Mouse (Mus musculus) heart, embryonic 12.5 days (tissue): ENCODE results near the gene Wdr95. TPM values are rescaled to one million over a fixed set of nuclear protein-coding genes. Genes with fewer than 3 reads are reported as not detected.

ENCODE experiments used
- ATAC-seq: fragments of 200-750 bp; cut with Nextera tagmentation; 2 replicates; pipeline ENCODE4 v1.8.0; 2017; ENCODE audit warnings: moderate TSS enrichment, moderate library complexity; ENCODE audit not compliant: insufficient number of reproducible peaks, low FRiP score
- H3K27ac ChIP-seq: fragments of 300-500 bp; sonication (generic); 2 replicates; pipeline ENCODE4 v1.5.1; 2016; ENCODE audit warnings: mild to moderate bottlenecking, moderate library complexity; ENCODE audit not compliant: poor library complexity, severe bottlenecking
- H3K27me3 ChIP-seq: fragments of 300-500 bp; sonication (generic); replicated peaks from 2 replicates; pipeline ENCODE4 v1.6.1; 2016; ENCODE audit warnings: mild to moderate bottlenecking, moderate library complexity
- H3K36me3 ChIP-seq: fragments of 300-500 bp; sonication (generic); 2 replicates; pipeline ENCODE4 v1.6.1; 2016; ENCODE audit warnings: mild to moderate bottlenecking, moderate library complexity
- H3K4me1 ChIP-seq: fragments of 300-500 bp; sonication (generic); replicated peaks from 2 replicates; pipeline ENCODE4 v1.6.1; 2016; ENCODE audit warnings: mild to moderate bottlenecking
- H3K4me2 ChIP-seq: fragments of 300-500 bp; sonication (generic); 2 replicates; pipeline ENCODE4 v1.6.1; 2016; ENCODE audit warnings: mild to moderate bottlenecking, moderate library complexity
- H3K4me3 ChIP-seq: fragments of 300-500 bp; sonication (generic); 2 replicates; pipeline ENCODE4 v1.5.1; 2016; ENCODE audit warnings: mild to moderate bottlenecking
- H3K9ac ChIP-seq: fragments of 300-500 bp; sonication (generic); 2 replicates; pipeline ENCODE4 v1.6.1; 2016; ENCODE audit warnings: mild to moderate bottlenecking, moderate library complexity
- H3K9me3 ChIP-seq: fragments of 300-500 bp; sonication (generic); replicated peaks from 2 replicates; pipeline ENCODE4 v1.6.1; 2016; ENCODE audit warnings: mild to moderate bottlenecking, moderate library complexity
- WGBS: fragments of 180-500 bp; shearing (Covaris S2); methylation state at CpG from one replicate; pipeline ENCODE4 v1.1.7; 2016; 5-methylcytosine and 5-hydroxymethylcytosine counted together
- polyA plus RNA-seq: library from polyadenylated mRNA; unstranded; fragments of >200 nt; fragmentation: Nextera tagmentation; extraction: Ambion mirVana; gene quantifications from 2 replicates; pipeline ENCODE4 v1.2.1, GENCODE M21; 2016

Gene Wdr95
- polyA plus RNA-seq, 1 experiment from 2014 or later = 0.09 TPM

DNA sequence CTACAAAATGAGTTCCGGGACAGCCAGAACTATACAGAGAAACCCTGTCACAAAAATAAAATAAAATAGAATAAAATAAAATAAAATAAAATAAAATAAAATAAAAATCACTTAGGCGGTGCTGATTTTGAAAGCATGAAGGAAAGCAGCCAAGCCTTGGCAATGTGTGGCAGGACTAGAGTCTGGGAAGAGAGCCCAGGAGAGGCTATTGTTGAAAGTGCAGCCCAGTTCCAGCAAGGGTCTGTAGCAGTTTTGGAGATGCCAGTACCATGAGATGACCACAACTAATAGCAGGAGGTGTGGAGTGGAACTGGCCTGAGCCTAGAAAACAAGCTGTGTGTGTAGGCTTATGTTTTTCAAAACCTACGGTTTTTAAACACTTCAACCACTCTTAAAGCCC is 73.5 kb downstream of the Wdr95 start:
- Histone ChIP-seq H3K4me2 (no peak overlapping the region), H3K9ac (no peak overlapping the region), H3K9me3 (no peaks in the 10 kb centered on the region), H3K27ac (no peak overlapping the region), H3K36me3 (no peaks in the 10 kb centered on the region), H3K4me1 (no peaks in the 10 kb centered on the region), H3K27me3 (no peaks in the 10 kb centered on the region), H3K4me3 (no peak overlapping the region)
- ATAC-seq = no peak
- 84% methylated on average over 3 of the region's 3 CpGs for WGBS

DNA sequence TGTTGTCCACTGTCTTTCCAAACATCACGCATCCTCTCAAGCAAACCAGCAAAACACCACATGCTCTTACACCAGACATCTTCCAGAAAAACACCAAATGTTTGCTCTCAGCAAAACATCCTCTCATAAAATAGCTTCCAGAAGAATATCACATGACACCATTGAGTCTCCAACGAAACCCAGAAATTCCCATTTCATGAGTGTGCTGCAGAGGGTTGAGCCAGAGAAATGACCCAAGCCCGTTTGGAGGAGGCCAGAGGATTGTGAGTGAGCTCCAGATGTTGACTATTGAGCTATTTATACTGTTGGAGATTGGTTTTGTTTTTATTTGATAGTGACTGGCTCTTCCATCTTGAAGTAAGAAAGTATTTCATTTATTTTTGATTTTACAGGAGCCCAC is 74.8 kb downstream of the Wdr95 start:
- Histone ChIP-seq H3K27me3 (no peaks in the 10 kb centered on the region), H3K27ac (no peak overlapping the region), H3K9ac (no peak overlapping the region), H3K9me3 (no peaks in the 10 kb centered on the region), H3K4me1 (no peaks in the 10 kb centered on the region), H3K36me3 (no peaks in the 10 kb centered on the region), H3K4me3 (no peak overlapping the region), H3K4me2 (no peak overlapping the region)
- ATAC-seq = no peak
- 70% methylated on average over 3 of the region's 3 CpGs for WGBS

DNA sequence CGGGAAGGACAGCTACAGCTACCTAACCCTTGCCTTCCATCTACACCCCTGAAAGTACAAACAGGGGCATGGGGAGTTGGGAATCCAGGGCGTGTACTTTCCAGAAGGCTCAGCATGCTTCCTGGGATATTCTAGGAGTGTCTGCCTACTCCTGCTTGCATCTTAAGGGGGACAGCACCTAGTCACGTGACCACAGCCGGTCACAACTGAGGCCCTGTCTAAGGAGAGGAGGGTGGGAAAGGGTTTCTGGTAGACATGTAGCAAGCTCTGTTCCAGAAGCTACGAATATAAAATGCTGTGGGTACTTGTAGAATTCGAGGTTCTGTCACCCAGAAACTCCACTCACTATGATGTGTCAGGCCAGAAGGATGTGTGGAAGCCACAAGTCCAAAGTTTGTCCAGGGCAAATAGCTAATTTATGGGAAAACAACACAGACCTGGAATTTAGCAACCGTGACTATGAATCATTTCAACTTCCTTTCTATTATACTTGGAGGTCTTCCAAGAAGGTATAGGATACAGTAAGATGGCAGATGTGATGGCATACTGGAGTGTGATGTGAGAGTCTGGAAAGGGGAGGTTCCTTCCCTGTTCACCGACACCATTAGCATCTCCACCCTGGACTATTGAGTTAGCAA is 78.7 kb downstream of the Wdr95 start:
- ATAC-seq = no peak
- Histone ChIP-seq H3K36me3 (no peaks in the 10 kb centered on the region), H3K9me3 (no peaks in the 10 kb centered on the region), H3K4me3 (no peak overlapping the region), H3K4me2 (no peak overlapping the region), H3K9ac (no peak overlapping the region), H3K4me1 (no peaks in the 10 kb centered on the region), H3K27ac (no peak overlapping the region), H3K27me3 (no peaks in the 10 kb centered on the region)
- 79% methylated on average over 8 of the region's 8 CpGs for WGBS

DNA sequence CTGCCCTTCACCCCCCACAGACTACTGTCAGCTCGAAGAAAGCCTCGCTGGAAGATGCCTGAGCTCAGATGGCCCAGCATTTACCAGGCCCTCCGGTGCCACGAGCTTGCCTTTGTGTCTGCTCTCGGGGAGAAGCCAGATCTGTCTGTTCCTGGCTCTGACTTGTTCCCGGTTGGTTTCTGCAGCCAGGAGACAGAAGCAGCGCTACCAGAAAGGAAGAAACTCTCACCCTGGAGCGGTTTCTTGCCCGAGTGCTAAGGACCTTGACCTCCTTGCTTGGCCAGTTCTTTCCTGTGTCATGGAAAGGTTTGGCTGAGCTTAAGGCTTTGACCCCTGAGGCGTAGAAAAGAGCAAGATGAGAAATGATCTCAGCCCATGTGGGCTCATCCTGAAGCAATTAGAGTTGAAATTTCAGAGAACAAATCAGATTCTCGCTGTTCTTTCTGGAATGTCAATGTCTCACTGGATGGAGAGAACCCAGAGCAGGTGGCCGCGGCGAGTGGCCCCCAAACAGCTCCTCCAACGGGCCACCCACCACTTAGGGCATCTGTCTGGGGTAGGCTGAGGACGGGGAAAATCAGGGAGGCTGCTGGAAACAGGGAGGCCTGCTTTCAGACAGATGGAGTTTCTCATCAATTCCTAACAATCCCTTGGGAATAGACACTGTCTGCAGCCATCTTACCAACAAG is 83.1 kb downstream of the Wdr95 start:
- Histone ChIP-seq H3K4me2 (no peak overlapping the region), H3K36me3 (peaks cover 19% of the 10 kb centered on the region)

DNA sequence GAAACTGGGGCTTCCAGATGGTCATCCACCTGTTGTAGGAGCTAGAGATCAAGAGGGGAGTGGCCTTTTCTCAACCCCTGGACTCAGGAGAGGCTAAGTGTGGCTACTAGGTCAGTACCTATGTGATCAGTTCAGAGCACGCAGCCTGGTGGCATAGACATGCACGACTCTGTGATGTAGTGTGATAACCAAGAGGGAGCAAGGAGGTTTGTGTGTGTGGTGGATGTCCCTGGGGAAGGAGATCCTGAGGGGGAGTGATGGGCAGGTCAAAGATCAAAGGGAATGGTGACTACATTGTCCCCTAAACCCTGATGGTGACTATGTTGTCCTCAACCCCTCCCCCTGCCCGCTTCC is 83.7 kb downstream of the Wdr95 start:
- WGBS = 80% methylated on average over 3 of the region's 3 CpGs
- H3K4me2 ChIP-seq = no peak overlapping the region
- no peak overlapping the region for H3K9ac ChIP-seq
- H3K27ac ChIP-seq = no peak overlapping the region
- no peaks in the 10 kb centered on the region for H3K4me1 ChIP-seq
- H3K9me3 ChIP-seq = no peaks in the 10 kb centered on the region
- H3K36me3 ChIP-seq = peaks cover 25% of the 10 kb centered on the region
- ATAC-seq = 0 out of 2 replicates have a peak, but pooled peaks have one; percentile 36
- no peaks in the 10 kb centered on the region for H3K27me3 ChIP-seq
- H3K4me3 ChIP-seq = no peak overlapping the region

More for the DNA sequence above, 83.1 kb downstream of the Wdr95 start:
- no peaks in the 10 kb centered on the region for H3K4me1 ChIP-seq
- H3K27ac ChIP-seq = no peak overlapping the region
- H3K9ac ChIP-seq = no peak overlapping the region
- no peaks in the 10 kb centered on the region for H3K27me3 ChIP-seq
- no peak overlapping the region for H3K4me3 ChIP-seq
- H3K9me3 ChIP-seq = no peaks in the 10 kb centered on the region
- WGBS = 67% methylated on average over 16 of the region's 16 CpGs
- no peak for ATAC-seq

DNA sequence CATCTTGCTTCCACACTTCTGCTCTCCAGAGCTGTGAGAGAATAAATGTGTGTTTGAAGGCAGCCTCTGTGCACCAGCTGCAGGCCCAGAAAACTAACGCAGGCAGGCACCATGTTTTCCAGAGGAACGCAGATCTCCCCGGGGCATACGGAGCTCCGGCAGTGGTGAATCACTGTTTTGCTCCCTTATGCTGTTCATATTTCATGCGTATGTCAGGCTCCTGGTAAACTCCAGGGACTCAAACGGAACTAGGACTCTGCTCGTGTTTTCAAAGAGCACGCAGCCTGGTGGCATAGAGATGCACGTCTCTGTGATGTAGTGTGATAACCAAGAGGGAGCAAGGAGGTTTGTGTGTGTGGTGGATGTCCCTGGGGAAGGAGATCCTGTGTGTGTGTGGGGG is 84.3 kb downstream of the Wdr95 start:
- no peak overlapping the region for H3K27ac ChIP-seq
- H3K27me3 ChIP-seq = no peaks in the 10 kb centered on the region
- H3K9me3 ChIP-seq = no peaks in the 10 kb centered on the region
- no peak overlapping the region for H3K4me2 ChIP-seq
- no peak for ATAC-seq
- H3K9ac ChIP-seq = no peak overlapping the region
- H3K4me1 ChIP-seq = no peaks in the 10 kb centered on the region
- H3K36me3 ChIP-seq = peaks cover 31% of the 10 kb centered on the region
- no peak overlapping the region for H3K4me3 ChIP-seq
- 76% methylated on average over 10 of the region's 10 CpGs for WGBS

DNA sequence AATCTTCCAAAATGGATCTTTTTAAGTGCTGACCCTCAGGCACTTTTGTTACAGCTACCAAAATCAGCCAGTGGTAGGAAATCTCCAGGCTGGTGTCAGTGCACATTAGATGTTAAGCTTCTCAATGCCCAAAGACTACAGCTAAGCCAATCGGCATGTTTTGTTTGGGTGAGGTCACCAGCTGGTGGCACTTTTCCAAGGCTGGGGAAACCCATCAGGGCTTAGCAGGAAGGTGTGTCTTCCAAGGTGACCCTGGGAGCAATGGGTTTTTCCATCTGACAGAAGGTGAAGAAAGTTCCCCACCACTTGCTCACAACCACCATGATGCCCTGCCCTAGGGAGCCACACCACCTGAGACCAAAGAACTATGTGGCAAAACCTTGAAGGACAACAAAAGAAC is 87.7 kb downstream of the Wdr95 start:
- Histone ChIP-seq H3K27ac (no peak overlapping the region), H3K4me1 (no peaks in the 10 kb centered on the region), H3K27me3 (no peaks in the 10 kb centered on the region), H3K36me3 (peaks cover 65% of the 10 kb centered on the region), H3K4me3 (no peak overlapping the region), H3K4me2 (no peak overlapping the region), H3K9me3 (no peaks in the 10 kb centered on the region), H3K9ac (no peak overlapping the region)
- WGBS = 76% methylated on average over 1 of the region's 1 CpGs
- no peak for ATAC-seq

DNA sequence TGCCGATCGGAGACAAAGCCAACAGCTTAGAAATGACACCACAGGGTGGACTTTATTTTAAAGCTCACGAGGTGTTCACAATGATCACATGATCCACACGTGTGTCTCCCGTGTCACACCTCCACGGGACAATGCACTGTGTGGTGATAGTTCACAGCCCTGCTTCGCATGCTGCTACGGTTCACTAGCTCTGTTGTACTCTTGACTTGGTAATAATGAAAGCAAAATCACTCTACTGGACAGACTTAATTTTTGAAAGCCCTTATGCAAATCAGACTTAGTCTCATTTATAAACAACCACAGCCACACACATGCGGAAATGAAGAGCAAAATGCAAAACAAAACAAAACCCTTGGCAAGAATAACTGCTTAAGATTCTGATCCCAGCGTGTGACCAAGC is 88.3 kb downstream of the Wdr95 start:
- no peaks in the 10 kb centered on the region for H3K27me3 ChIP-seq
- no peak overlapping the region for H3K4me3 ChIP-seq
- H3K4me1 ChIP-seq = no peaks in the 10 kb centered on the region
- 91% methylated on average over 10 of the region's 10 CpGs for WGBS
- no peak overlapping the region for H3K4me2 ChIP-seq
- no peak overlapping the region for H3K27ac ChIP-seq
- no peak for ATAC-seq
- H3K36me3 ChIP-seq = peaks cover 71% of the 10 kb centered on the region
- no peak overlapping the region for H3K9ac ChIP-seq
- H3K9me3 ChIP-seq = no peaks in the 10 kb centered on the region

DNA sequence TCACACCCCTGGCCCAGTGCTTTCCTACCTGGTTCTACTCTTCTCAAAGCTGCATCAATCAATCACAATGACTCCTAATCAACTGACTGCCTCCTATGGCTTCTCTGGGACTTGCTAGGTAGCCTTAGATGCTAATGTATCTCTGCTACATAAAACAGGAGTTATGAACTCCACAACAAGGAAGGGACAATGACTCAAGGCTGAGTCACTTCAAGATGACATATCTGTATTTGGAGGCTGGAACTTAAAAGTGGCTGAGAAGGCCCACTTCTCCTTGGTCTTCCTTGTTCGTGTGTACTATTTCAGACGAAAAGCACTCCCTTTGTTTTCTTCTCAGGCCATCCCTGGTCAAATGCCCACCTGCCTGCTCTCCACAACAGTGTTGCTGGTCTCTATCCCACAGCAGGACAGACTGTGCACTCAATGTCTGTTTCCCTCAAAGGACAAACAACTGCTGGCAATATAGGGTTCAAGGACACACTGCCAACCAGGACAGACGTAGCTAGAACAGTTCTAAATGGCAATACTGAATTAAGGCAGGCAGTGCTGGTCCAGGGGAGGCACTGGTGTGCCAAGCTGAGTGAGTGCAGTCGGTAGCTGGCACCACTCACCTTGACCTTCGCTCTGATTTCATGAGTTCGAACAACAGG is 89.4 kb downstream of the Wdr95 start:
- H3K27ac ChIP-seq = no peak overlapping the region
- no peak overlapping the region for H3K4me2 ChIP-seq
- H3K36me3 ChIP-seq = peaks cover 82% of the 10 kb centered on the region
- H3K27me3 ChIP-seq = no peaks in the 10 kb centered on the region
- H3K4me1 ChIP-seq = no peaks in the 10 kb centered on the region
- 92% methylated on average over 6 of the region's 6 CpGs for WGBS
- H3K4me3 ChIP-seq = no peak overlapping the region
- H3K9ac ChIP-seq = no peak overlapping the region
- no peak for ATAC-seq
- no peaks in the 10 kb centered on the region for H3K9me3 ChIP-seq

DNA sequence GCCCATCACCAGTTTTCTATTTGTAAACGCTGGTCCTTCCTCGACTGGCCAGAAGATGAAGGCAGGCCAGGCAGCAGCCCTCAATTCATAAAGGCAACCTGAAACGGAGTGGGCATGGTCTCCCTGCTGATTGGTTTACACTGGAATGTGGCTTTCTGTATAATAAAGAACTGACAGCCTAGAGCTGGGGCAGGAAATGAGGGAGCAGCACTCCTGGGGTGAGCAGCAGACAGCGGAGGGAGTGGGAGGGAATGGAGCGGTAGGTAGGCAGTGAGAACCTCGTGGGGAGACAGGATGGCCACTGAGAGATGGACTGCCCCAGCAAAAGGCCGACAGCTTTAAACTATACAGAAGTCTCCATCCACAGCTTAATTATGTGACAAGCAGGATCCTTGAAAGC is 93.7 kb downstream of the Wdr95 start:
- no peak overlapping the region for H3K9ac ChIP-seq

DNA sequence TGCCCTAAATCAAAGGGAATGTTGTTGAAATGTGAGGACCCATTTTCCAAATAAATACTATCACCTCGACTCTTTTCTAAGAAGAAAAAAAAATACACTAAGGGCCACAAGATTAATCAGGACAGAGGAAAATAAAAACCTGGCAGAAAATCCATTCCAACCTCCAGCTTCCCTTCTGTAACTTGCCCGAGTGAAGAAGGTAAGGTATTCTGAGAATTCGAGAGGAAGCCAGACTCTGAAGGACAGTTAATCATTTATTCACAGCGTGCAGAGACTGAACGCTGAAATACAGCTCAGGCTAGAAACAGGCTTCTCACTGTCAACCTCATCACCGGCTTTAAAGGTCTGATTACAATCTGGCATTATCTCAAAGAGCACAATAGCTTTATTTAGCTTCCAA is 94.2 kb downstream of the Wdr95 start:
- no peak overlapping the region for H3K4me3 ChIP-seq
- no peak for ATAC-seq
- H3K36me3 ChIP-seq = peaks cover 94% of the 10 kb centered on the region
- H3K9ac ChIP-seq = no peak overlapping the region
- no peak overlapping the region for H3K27ac ChIP-seq
- peaks cover 7% of the 10 kb centered on the region; the same call in 1 of the 2 replicates for H3K4me1 ChIP-seq
- WGBS = 65% methylated on average over 6 of the region's 6 CpGs
- H3K4me2 ChIP-seq = no peak overlapping the region
- H3K9me3 ChIP-seq = no peaks in the 10 kb centered on the region
- no peaks in the 10 kb centered on the region for H3K27me3 ChIP-seq

More for the DNA sequence above, 93.7 kb downstream of the Wdr95 start:
- Histone ChIP-seq H3K9me3 (no peaks in the 10 kb centered on the region), H3K27ac (no peak overlapping the region), H3K4me3 (no peak overlapping the region), H3K27me3 (no peaks in the 10 kb centered on the region), H3K36me3 (peaks cover 94% of the 10 kb centered on the region), H3K4me2 (no peak overlapping the region), H3K4me1 (peaks cover 7% of the 10 kb centered on the region; the same call in 1 of the 2 replicates)
- 77% methylated on average over 7 of the region's 7 CpGs for WGBS
- no peak for ATAC-seq
